Mouse (Mus musculus) bone marrow macrophage, adult 2 months (primary cell): ENCODE measurements around the gene Dydc1.

Experiments used
- CTCF ChIP-seq: IDR thresholded peaks from 2 replicates; pipeline ENCODE4 v1.5.1; 2012; ENCODE audit warnings: low read depth, mild to moderate bottlenecking, low read length, moderate library complexity
- POLR2A ChIP-seq: IDR thresholded peaks from 2 replicates; pipeline ENCODE4 v1.6.1; 2012; ENCODE audit warnings: mild to moderate bottlenecking, low read depth, low read length, borderline replicate concordance

DNA sequence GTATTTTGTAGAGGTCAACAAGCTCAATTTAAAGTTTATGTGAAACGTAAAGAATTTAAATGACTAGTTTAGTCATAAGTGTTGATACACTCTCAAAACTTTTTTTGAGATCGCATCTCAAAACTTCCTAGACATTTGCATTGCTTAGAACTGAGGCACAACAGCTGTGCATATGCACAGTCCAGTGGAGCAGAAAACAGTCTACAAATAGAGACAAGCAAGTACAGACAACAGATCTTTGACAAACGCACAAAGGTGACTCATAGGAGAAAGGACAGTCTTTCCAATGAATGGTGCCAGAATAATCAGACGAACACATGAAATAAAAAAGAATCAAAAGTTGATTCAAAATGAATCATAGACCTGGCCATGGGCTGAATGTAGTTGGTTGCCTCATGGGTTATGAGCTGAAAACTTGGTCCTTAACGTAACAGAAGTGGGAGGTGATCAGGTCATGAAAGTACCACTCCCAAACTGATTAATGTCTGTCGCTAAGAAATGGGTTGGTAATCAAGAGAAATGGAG is 41.7 kb upstream of the Dydc1 start:
- TF ChIP-seq POLR2A (no peak), CTCF (no peak)
